Mouse (Mus musculus) ovary, postnatal 36 days (tissue): Measurements from ENCODE around the gene 2010300C02Rik.
"Not testable (repeated sequence)": the region's sequence is repeated elsewhere in the genome, so short reads cannot be mapped to it uniquely, and the experiment has no call there.

ENCODE experiments used
- DNase-seq: peaks from one replicate; pipeline ENCODE4 v3.0.0; 2022; ENCODE audit warnings: low spot score, mixed read lengths

2010300C02Rik gene

GRCm38 (mm10) chr1:37624185-37624584 lies 95.7 kb downstream of the 2010300C02Rik start:
- no peak for DNase-seq

GRCm38 (mm10) chr1:37622049-37622448 lies 97.8 kb downstream of the 2010300C02Rik start:
- no peak for DNase-seq

- no peak for DNase-seq
These were observed 100.3 kb downstream of the 2010300C02Rik start for GRCm38 (mm10) chr1:37619542-37619941.

DNA sequence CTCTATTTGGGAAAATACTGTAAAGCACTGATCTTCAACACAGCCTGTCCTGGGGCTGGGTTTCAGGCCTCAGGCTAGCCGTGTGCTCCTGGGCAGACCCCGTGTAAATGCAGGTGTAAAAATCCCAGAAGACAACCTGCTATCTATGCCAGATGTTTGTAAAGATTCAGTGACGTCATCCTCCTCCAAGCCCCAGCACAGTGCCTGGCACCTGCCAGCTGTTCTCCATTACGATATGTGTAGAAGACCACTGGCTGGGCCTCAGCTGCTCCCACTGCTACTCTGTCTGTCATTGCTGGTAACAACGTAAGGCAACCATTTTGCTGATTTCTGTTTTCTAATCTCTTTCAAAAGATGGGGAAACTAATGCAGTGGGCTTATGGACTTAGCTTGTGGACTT lies 102.8 kb downstream of the 2010300C02Rik start:
- DNase-seq = no peak

DNA sequence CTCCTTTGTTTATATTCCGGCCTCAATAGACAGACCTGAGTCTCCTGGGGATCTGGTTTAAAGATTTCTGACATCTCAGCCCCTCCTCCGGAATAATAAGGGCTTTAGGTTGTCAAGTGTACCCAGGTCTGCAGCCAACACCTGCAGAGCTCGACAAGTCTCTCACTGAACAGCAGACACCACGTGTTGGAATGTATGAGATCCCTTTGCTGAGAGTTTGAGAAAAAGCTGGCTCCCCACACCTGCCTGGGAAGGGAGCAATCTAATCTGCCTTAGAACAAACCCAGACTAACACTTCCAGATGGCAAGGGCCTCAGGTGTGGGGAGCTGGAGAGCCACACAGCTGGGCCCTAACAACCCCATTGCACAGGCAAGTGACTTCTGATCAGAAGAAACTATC lies 103.3 kb downstream of the 2010300C02Rik start:
- DNase-seq = no peak

- DNase-seq = no peak
These were observed 104.4 kb downstream of the 2010300C02Rik start for GRCm38 (mm10) chr1:37615290-37616040.

- DNase-seq = no peak
These were observed 105.0 kb downstream of the 2010300C02Rik start for GRCm38 (mm10) chr1:37614836-37615235.

GRCm38 (mm10) chr1:37614130-37614529 lies 105.8 kb downstream of the 2010300C02Rik start:
- DNase-seq = no peak

GRCm38 (mm10) chr1:37611032-37611431 lies 108.9 kb downstream of the 2010300C02Rik start:
- no peak for DNase-seq

DNA sequence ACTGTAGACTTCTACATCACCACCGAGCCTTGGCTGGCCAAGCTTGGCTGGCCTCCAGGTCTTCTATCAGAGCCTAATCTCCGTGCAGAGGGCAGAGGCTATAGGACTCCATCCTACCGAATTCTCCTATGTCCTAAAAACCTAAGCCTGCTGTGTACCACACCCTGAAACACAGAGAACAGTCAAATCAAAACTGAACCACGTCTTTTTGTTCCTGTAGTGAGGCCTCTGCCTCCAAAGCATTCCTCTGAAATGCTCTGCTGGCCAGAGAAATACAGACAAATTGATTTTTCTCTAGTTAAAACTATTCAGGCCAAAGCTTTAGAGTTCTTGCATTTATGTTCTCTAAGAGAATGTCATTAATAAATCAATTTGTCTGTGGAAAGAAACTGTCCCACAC lies 109.6 kb downstream of the 2010300C02Rik start:
- no peak for DNase-seq

- not testable (repeated sequence) for DNase-seq
These were observed 114.2 kb downstream of the 2010300C02Rik start for GRCm38 (mm10) chr1:37605694-37606093.

DNA sequence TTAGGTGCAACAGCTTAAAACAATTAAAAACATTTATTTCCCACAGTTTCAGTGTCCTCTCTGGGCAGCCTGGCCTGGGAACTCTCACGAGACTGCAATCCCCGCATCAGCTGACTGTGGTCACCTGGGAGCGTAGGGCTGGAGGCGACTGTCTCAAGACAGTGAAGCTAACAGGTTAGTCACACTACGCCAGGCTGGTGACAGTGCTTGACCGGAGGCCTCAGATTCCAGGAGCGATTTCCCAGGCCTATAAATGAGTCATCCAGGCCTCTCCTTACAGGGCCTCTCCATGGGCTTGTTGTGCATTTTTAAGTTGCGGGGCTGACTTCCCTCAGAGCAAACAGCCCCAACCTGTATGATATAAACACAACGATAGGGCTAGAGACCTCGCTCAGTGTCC lies 116.7 kb downstream of the 2010300C02Rik start:
- no peak for DNase-seq

GRCm38 (mm10) chr1:37602268-37602667 lies 117.6 kb downstream of the 2010300C02Rik start:
- no peak for DNase-seq

- DNase-seq = no peak
These were observed 118.4 kb downstream of the 2010300C02Rik start for GRCm38 (mm10) chr1:37601461-37601860.

DNA sequence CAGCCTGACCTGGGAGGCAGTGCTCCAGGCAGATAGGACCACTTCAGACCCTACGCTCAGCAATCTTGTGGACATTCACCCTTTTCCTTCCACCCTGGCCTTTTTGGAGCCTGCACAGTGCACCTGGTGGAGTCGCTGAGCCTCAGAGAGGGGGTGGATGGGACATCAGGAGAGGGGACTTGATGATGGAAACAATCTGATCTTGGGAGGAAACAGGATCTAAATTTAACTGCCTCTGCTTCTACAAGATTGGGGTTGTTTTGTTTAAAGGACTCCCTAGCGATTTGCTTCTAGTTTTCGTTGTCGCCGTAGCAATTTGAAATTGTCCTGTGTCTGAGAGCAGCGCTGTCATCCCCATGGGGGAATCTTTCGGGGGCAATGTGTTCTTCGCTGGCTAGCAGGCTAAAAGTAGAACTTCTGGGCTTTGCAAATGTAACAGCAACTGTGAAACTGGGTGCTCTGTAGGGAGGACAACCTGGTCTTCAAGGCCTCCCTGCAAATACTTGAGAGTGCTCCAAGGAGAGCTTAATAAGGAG lies 119.2 kb downstream of the 2010300C02Rik start:
- no peak for DNase-seq

GRCm38 (mm10) chr1:37598986-37599385 lies 120.9 kb downstream of the 2010300C02Rik start:
- no peak for DNase-seq

DNA sequence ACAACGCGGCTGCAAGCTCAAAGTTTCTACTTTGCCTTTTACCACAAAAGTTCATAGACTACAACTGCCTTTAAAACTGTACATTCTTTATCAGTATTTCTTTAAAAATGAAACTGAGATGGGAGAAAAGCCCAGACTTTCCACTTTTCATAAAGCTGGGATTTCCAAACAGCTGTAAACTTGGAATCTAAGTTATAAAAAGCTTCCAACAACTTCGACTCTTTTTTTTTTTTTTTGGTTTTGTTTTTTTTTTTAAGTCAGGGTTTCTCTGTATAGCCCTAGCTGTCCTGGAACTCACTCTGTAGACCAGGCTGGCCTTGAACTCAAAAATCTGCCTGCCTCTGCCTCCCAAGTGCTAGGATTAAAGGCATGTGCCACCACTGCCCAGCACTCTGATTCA lies 125.1 kb downstream of the 2010300C02Rik start:
- not testable (repeated sequence) for DNase-seq

DNA sequence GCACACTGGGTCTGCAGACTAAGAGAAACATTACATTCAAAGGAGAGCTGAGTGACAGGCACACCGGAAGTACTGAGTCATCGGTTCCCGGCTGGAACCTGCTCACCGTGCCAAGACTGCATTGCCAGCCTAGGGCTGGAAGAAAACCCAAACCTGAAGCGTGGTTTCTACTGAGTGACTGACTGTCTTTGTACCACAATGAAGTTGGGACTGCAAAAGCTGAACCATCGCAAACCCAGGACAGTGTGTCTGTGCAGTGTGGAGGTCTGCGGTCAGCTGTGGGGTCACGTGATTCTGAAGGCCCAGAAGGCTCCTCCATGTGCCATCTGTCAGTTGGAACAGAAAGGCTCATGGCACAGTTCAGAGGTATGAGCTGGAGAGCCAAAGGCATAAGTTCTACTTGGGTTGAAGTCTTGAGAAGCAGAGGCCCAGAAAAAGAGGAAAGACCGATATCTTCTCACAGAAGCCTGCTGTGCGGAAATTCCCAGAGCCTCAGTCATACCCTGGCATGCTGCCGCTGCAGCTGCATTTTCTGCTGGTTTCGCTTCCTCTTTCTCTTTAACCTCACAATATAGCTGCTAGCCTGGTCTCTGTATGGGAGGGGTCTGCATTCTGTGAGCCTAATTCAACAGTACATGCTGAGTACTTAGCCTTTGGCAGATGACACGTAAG lies 133.9 kb downstream of the 2010300C02Rik start:
- DNase-seq = peak; percentile 25

- DNase-seq = no peak
These were observed 136.0 kb downstream of the 2010300C02Rik start for GRCm38 (mm10) chr1:37583795-37584464.

GRCm38 (mm10) chr1:37583167-37583566 lies 136.7 kb downstream of the 2010300C02Rik start:
- no peak for DNase-seq

DNA sequence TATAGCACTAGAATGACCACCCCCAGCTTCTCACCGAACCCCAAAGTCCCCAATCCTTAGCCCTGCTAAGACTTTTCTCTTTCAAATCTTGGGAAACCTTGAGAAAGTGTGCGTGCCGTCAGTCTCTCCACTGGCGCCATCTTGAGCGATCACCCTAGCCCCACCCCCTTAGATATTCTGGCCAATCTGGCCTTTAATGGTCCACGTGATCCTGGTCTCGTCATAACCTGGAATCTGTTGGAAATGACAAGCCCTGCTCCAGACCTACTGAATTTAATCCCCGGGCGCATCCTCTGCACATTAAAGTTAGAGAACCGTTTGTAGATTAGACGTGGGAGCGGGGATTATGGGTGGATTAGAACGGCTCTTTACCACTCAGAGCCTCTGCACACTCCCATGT lies 140.2 kb downstream of the 2010300C02Rik start:
- no peak for DNase-seq

DNA sequence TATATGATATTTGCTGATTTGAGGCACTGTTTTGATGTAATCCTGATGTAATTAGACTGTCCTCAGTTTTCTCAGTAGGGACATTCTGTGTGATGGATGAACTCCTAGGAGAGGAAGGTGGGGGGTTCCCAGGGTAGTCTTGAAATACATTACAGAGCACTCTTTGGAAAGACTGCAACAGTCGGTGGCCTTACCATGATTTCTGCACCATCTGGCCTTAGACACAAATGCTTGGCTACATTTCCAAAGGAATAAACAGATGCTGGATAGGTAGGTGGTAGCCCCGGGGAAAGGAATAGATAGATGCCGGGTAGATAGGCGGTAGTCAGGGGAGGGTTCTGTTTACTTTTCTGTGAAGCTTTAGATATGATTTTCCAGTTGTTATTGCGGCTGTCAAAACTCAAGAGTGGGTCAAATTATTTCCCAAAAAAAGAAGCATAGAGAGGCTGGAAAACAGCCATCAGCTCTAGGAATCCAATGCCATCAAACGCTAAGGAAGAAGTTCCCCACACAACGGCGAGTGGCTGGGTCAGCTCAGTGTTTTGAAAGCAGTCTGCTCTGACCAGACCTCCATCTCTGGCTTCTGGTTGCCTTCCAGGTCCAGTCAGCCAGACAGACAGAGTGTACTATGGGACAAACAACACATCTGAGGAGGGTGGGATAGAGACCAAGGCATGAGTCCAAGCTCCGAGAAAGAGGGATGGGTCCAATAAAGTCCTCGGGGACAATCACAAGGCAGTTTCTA lies 147.2 kb downstream of the 2010300C02Rik start:
- no peak for DNase-seq
